Mouse (Mus musculus) kidney, adult 2 months (tissue): Measurements from ENCODE around the gene Fgf7.

Experiments used
- CTCF ChIP-seq: fragments of 200-500 bp; conservative IDR thresholded peaks from 2 replicates; pipeline ENCODE4 v1.5.1; 2011; ENCODE audit warnings: low read depth, mild to moderate bottlenecking, control low read depth, low read length, moderate library complexity, mixed read lengths; ENCODE audit not compliant: insufficient read depth, insufficient read length
- POLR2A ChIP-seq: fragments of 200-500 bp; IDR thresholded peaks from one replicate; pipeline ENCODE4 v1.6.1; 2011; ENCODE audit warnings: low read depth, low read length, control low read depth

- TF ChIP-seq CTCF (no peak), POLR2A (no peak)
Observed at GRCm38 (mm10) chr2:126002291-126002690, 32.2 kb upstream of the Fgf7 start.
